15 mouse cellular contexts compared by ENCODE assay signal in genomic region chr2:166335702-166336101, GRCm38 (mm10).
DNase-seq lines count a peak whose midpoint lies in the region; ATAC-seq lines count a peak whose summit lies in the region.
"Had no signal": no experiment of that assay in that cellular context is flagged by ENCODE, and none has a peak within 500 bp of the region (broad histone marks: within the 10 kb centered on the region; RNA-seq: fewer than 3 reads in every experiment).

No protein-coding gene starts in this region.

- H3K9ac ChIP-seq in heart, embryonic 11.5 days (ENCODE audit: low read depth, low read length), result no peak overlapping the region
- no peak overlapping the region for H3K9ac ChIP-seq in heart, embryonic 16.5 days (ENCODE audit: low read length)
- H3K9ac ChIP-seq in kidney, embryonic 14.5 days (ENCODE audit: low read depth, low read length), result no peak overlapping the region
- H3K9ac ChIP-seq: liver, embryonic 15.5 days had no signal

- no peak for ATAC-seq in heart, embryonic 11.5 days (replicated peaks; ENCODE audit: insufficient number of reproducible peaks, low FRiP score, low TSS enrichment)
- 0 out of 2 replicates have a peak, but pooled peaks have one; percentile 11 for ATAC-seq in heart, embryonic 16.5 days (replicated peaks; ENCODE audit: extremely low read depth, insufficient read depth, low FRiP score)
- no peak for ATAC-seq in kidney, embryonic 14.5 days (ENCODE audit: low FRiP score, low TSS enrichment)
- no peak for ATAC-seq in erythroid progenitor cell, adult 5-6 weeks (replicated peaks; ENCODE audit: low FRiP score, poor library complexity, severe bottlenecking)
- ATAC-seq: forebrain, embryonic 16.5 days had no signal

- no peaks in the 10 kb centered on the region for H3K9me3 ChIP-seq in heart, embryonic 11.5 days (replicated peaks; ENCODE audit: control insufficient read depth, low read length)
- no peaks in the 10 kb centered on the region for H3K9me3 ChIP-seq in heart, embryonic 16.5 days (replicated peaks; ENCODE audit: control insufficient read depth, low read length)
- no peaks in the 10 kb centered on the region for H3K9me3 ChIP-seq in kidney, embryonic 14.5 days (ENCODE audit: control insufficient read depth, low read length)
- H3K9me3 ChIP-seq: liver, embryonic 15.5 days had no signal

- no peak overlapping the region for H3K4me3 ChIP-seq in heart, embryonic 11.5 days (ENCODE audit: low read depth, low read length)
- no peak overlapping the region for H3K4me3 ChIP-seq in heart, embryonic 16.5 days (ENCODE audit: low read length)
- no peak overlapping the region for H3K4me3 ChIP-seq in kidney, embryonic 14.5 days (ENCODE audit: low read length)
- H3K4me3 ChIP-seq: left cerebral cortex, adult 2 months; liver, embryonic 15.5 days had no signal

- no peaks in the 10 kb centered on the region for H3K27me3 ChIP-seq in heart, embryonic 11.5 days (ENCODE audit: control insufficient read depth, insufficient read depth, low read length)
- H3K27me3 ChIP-seq in heart, embryonic 16.5 days (ENCODE audit: control insufficient read depth, insufficient read depth, low read length), result no peaks in the 10 kb centered on the region
- H3K27me3 ChIP-seq in kidney, embryonic 14.5 days (ENCODE audit: control insufficient read depth, insufficient read depth, low read length), result no peaks in the 10 kb centered on the region
- H3K27me3 ChIP-seq: liver, embryonic 15.5 days had no signal

- no peak overlapping the region for H3K27ac ChIP-seq in heart, embryonic 11.5 days (ENCODE audit: low read depth, low read length)
- 0 out of 2 replicates have a peak overlapping the region, but pooled peaks have one; percentile 20 for H3K27ac ChIP-seq in heart, embryonic 16.5 days (ENCODE audit: low read length)
- no peak overlapping the region for H3K27ac ChIP-seq in kidney, embryonic 14.5 days (ENCODE audit: low read depth, low read length)
- H3K27ac ChIP-seq: left cerebral cortex, adult 2 months; liver, embryonic 15.5 days had no signal

- H3K4me1 ChIP-seq in heart, embryonic 11.5 days (ENCODE audit: control insufficient read depth, insufficient read depth, low read length), result 0 out of 2 replicates have a peak, but pooled peaks cover 3% of the 10 kb centered on the region
- H3K4me1 ChIP-seq in heart, embryonic 16.5 days (ENCODE audit: control insufficient read depth, insufficient read depth, low read length), result peaks cover 11% of the 10 kb centered on the region
- peaks cover 20% of the 10 kb centered on the region for H3K4me1 ChIP-seq in kidney, embryonic 14.5 days (ENCODE audit: control insufficient read depth, insufficient read depth, low read length)
- H3K4me1 ChIP-seq: liver, embryonic 15.5 days had no signal

- peak; percentile 72 to 83 for DNase-seq in heart, adult 18-20 months
- peak; percentile 59 to 73 for DNase-seq in gastrocnemius, adult 8-10 months (ENCODE audit: low spot score in 2 of 2)
- peak; percentile 82 for DNase-seq in skeletal muscle tissue, adult 2 months (ENCODE audit: low read depth, low spot score)
- no peak for DNase-seq in kidney, postnatal 4 days
- DNase-seq: adrenal gland, postnatal 36 days; cerebellum, adult 11 months; kidney, postnatal 10 days; thymus, adult 2 months had no signal

- no peaks in the 10 kb centered on the region for H3K36me3 ChIP-seq in heart, embryonic 11.5 days (ENCODE audit: control insufficient read depth, insufficient read depth, low read length)
- H3K36me3 ChIP-seq in heart, embryonic 16.5 days (ENCODE audit: control insufficient read depth, insufficient read depth), result no peaks in the 10 kb centered on the region
- no peaks in the 10 kb centered on the region for H3K36me3 ChIP-seq in kidney, embryonic 14.5 days (ENCODE audit: control insufficient read depth, insufficient read depth, low read length)
- H3K36me3 ChIP-seq: liver, embryonic 15.5 days had no signal

- 69% methylated on average over 5 of the region's 5 CpGs for WGBS in heart, embryonic 11.5 days (ENCODE audit: insufficient replicate concordance)
- 50% methylated on average over 5 of the region's 5 CpGs for WGBS in heart, embryonic 16.5 days
- WGBS in kidney, embryonic 14.5 days, result 91% methylated on average over 5 of the region's 5 CpGs

- H3K4me2 ChIP-seq in heart, embryonic 11.5 days, result no peak overlapping the region
- no peak overlapping the region for H3K4me2 ChIP-seq in heart, embryonic 16.5 days (ENCODE audit: low read depth, low read length)
- no peak overlapping the region for H3K4me2 ChIP-seq in kidney, embryonic 14.5 days (replicated peaks; ENCODE audit: low read depth, low read length)
- H3K4me2 ChIP-seq: liver, embryonic 15.5 days had no signal

Comparison
In these comparisons a context has a peak if more than half of its experiments do, and no peak if none do; other contexts are left out.
1. DNase-seq: peak in heart, adult 18-20 months (2 of 2), gastrocnemius, adult 8-10 months (2 of 2) and skeletal muscle tissue, adult 2 months (single experiment); none in kidney, postnatal 4 days (0 of 2).